In the genomic region with DNA sequence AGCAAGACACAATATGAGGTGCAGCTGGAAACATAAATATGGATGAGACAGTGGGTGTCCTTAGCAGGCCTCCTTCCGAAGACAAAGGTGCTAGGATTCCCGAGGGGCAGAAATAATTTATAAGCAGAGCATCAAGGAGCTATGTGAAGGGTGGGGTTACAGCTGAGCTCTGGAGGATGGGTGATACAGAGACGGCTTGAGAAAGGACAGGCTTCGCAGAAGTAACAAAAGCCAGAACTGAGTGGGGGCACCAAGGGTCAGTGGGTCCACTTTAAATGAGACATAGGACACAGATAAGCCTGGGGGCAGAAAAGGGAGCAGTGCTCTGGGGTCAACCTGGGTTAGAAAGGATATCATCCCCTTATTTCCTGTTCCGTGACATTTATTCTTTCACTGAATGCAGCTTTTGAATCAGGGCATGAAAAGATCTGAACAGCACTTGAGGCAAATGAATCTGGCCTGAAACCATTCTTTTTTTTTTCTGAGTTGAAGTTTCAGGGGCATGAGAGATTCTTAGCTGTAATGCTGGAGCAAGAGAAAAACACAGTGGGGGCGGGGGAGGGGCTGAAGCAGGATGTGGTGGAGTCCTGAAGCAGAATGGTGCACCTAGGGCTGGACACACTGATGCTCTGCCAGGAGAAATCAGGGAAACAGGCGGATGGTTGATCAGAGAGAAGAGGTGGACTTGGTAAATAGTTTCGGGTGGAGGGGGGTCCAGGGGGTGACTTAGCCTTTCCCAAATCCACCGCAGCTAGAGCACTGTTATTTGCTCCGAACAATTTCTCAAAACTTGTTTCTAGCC, we compare ENCODE assay signal across 16 mouse cellular contexts.
A peak's percentile ranks its signal among the peaks of the same experiment; 100 is the strongest.
DNase-seq lines count a peak whose midpoint lies in the region; ATAC-seq lines count a peak whose summit lies in the region.
"Had no signal": no experiment of that assay in that cellular context is flagged by ENCODE, and none has a peak within 500 bp of the region (broad histone marks: within the 10 kb centered on the region; RNA-seq: fewer than 3 reads in every experiment).

No protein-coding gene starts in this region.

- H3K27me3 ChIP-seq in forebrain, embryonic 14.5 days (replicated peaks; ENCODE audit: control insufficient read depth, insufficient read depth, low read length), result no peaks in the 10 kb centered on the region
- H3K27me3 ChIP-seq in forebrain, embryonic 16.5 days (replicated peaks; ENCODE audit: control insufficient read depth, insufficient read depth, low read length), result no peaks in the 10 kb centered on the region
- H3K27me3 ChIP-seq in midbrain, embryonic 14.5 days (ENCODE audit: control insufficient read depth, insufficient read depth, low read length), result no peaks in the 10 kb centered on the region

- H3K9me3 ChIP-seq in forebrain, embryonic 14.5 days (replicated peaks; ENCODE audit: control insufficient read depth, low read length), result no peaks in the 10 kb centered on the region
- no peaks in the 10 kb centered on the region for H3K9me3 ChIP-seq in forebrain, embryonic 16.5 days (ENCODE audit: control insufficient read depth, low read length)
- no peaks in the 10 kb centered on the region for H3K9me3 ChIP-seq in midbrain, embryonic 14.5 days (ENCODE audit: control insufficient read depth, low read length)

- DNase-seq in forebrain, embryonic 14.5 days (ENCODE audit: low spot score), result peak; percentile 2
- peak; percentile 20 for DNase-seq in thymus, postnatal 0 days (ENCODE audit: low spot score)
- no peak for DNase-seq in thymus, postnatal 10 days (ENCODE audit: low spot score in 2 of 2)
- peak; percentile 43 for DNase-seq in midbrain, embryonic 14.5 days
- no peak for DNase-seq in left cerebral cortex, postnatal 10 days (ENCODE audit: extremely low spot score in 1 of 2, low spot score in 2 of 2)
- DNase-seq in MN1 (ENCODE audit: low spot score), result no peak
- DNase-seq in adrenal gland, postnatal 36 days, result no peak
- DNase-seq: adrenal gland, adult 2 months; cerebellum, postnatal 36 days; kidney, adult 9 months; liver; right cerebral cortex, postnatal 14 days; thymus, adult 2 months had no signal

- WGBS in forebrain, embryonic 14.5 days, result 27% methylated on average over 10 of the region's 10 CpGs
- 26% methylated on average over 10 of the region's 10 CpGs for WGBS in forebrain, embryonic 16.5 days
- 10% methylated on average over 10 of the region's 10 CpGs for WGBS in midbrain, embryonic 14.5 days

- no peak overlapping the region for H3K9ac ChIP-seq in forebrain, embryonic 14.5 days (ENCODE audit: low read length)
- no peak overlapping the region for H3K9ac ChIP-seq in forebrain, embryonic 16.5 days (replicated peaks; ENCODE audit: low read depth, low read length)
- no peak overlapping the region for H3K9ac ChIP-seq in midbrain, embryonic 14.5 days (replicated peaks; ENCODE audit: low read length)
- H3K9ac ChIP-seq: lung, embryonic 14.5 days had no signal

- peak; percentile 48 for ATAC-seq in forebrain, embryonic 14.5 days
- ATAC-seq in forebrain, embryonic 16.5 days, result no peak
- ATAC-seq in midbrain, embryonic 14.5 days (ENCODE audit: low FRiP score, low TSS enrichment), result peak; percentile 41; the same call in 1 of the 2 replicates

- H3K27ac ChIP-seq in forebrain, embryonic 14.5 days (ENCODE audit: low read depth, low read length), result no peak overlapping the region
- no peak overlapping the region for H3K27ac ChIP-seq in forebrain, embryonic 16.5 days (ENCODE audit: low read length)
- no peak overlapping the region; the same call in 1 of the 2 replicates for H3K27ac ChIP-seq in midbrain, embryonic 14.5 days (replicated peaks; ENCODE audit: low read depth, low read length)
- H3K27ac ChIP-seq: left cerebral cortex, adult 2 months had no signal

- H3K4me3 ChIP-seq in forebrain, embryonic 14.5 days (ENCODE audit: low read depth, low read length), result no peak overlapping the region
- no peak overlapping the region for H3K4me3 ChIP-seq in forebrain, embryonic 16.5 days (replicated peaks; ENCODE audit: low read length)
- no peak overlapping the region for H3K4me3 ChIP-seq in midbrain, embryonic 14.5 days (replicated peaks; ENCODE audit: low read depth, low read length)
- H3K4me3 ChIP-seq: left cerebral cortex, adult 2 months had no signal

- no peaks in the 10 kb centered on the region; the same call in 1 of the 2 replicates for H3K4me1 ChIP-seq in forebrain, embryonic 14.5 days (ENCODE audit: control insufficient read depth, insufficient read depth, low read length)
- H3K4me1 ChIP-seq in forebrain, embryonic 16.5 days (replicated peaks; ENCODE audit: control insufficient read depth, insufficient read depth, low read length), result peaks cover 5% of the 10 kb centered on the region
- H3K4me1 ChIP-seq in midbrain, embryonic 14.5 days (ENCODE audit: control insufficient read depth, insufficient read depth, low read length), result peaks cover 9% of the 10 kb centered on the region

- intact Hi-C loops in left cerebral cortex, postnatal 10 days (cut with DNase I), result no loop called here

- no peak overlapping the region for H3K4me2 ChIP-seq in forebrain, embryonic 14.5 days (ENCODE audit: low read length)
- H3K4me2 ChIP-seq in forebrain, embryonic 16.5 days (ENCODE audit: low read length), result no peak overlapping the region
- no peak overlapping the region for H3K4me2 ChIP-seq in midbrain, embryonic 14.5 days (ENCODE audit: low read length)
- H3K4me2 ChIP-seq: lung, embryonic 14.5 days had no signal

- no peaks in the 10 kb centered on the region for H3K36me3 ChIP-seq in forebrain, embryonic 14.5 days (ENCODE audit: control insufficient read depth, insufficient read depth, low read length)
- no peaks in the 10 kb centered on the region for H3K36me3 ChIP-seq in forebrain, embryonic 16.5 days (ENCODE audit: control insufficient read depth, insufficient read depth)
- H3K36me3 ChIP-seq in midbrain, embryonic 14.5 days (ENCODE audit: control insufficient read depth, insufficient read depth, low read length), result no peaks in the 10 kb centered on the region

Comparison
In these comparisons a context has a peak if more than half of its experiments do, and no peak if none do; other contexts are left out.
1. DNase-seq: peak in forebrain, embryonic 14.5 days (single experiment), thymus, postnatal 0 days (single experiment) and midbrain, embryonic 14.5 days (single experiment); none in thymus, postnatal 10 days (0 of 2), left cerebral cortex, postnatal 10 days (0 of 2), MN1 (single experiment) and adrenal gland, postnatal 36 days (0 of 2).